Mouse (Mus musculus) ES-E14 (cell line): ENCODE measurements at regions not wholly inside any gene's neighbourhood (a gene's known extent, or its start where the extent isn't known, plus 50 kb on each side); places are given as distances from the start of the nearest gene placed in this dataset.

Experiments
- DNase-seq: peaks from one replicate; pipeline ENCODE4 v3.0.0-alpha.2; 2013; ENCODE audit warnings: low read depth, low spot score
- H3K27ac ChIP-seq: 2 replicates; pipeline ENCODE4 v1.5.1; 2012; ENCODE audit warnings: low read depth, mild to moderate bottlenecking, low read length, moderate library complexity, mixed read lengths; ENCODE audit not compliant: poor library complexity, insufficient read depth, severe bottlenecking
- H3K36me3 ChIP-seq: 2 replicates; pipeline ENCODE4 v1.6.1; 2012; ENCODE audit warnings: mild to moderate bottlenecking, low read length, moderate library complexity, mixed read lengths; ENCODE audit not compliant: control insufficient read depth, poor library complexity, insufficient read depth, severe bottlenecking
- H3K4me1 ChIP-seq, 2 experiments: fragments of 150-350 bp in 1 of 2; sonication (generic) in 1 of 2; 2 replicates each; pipeline ENCODE4 v1.6.1; 2012; ENCODE audit warnings: low read length in 2 of 2, mild to moderate bottlenecking in 1 of 2, mixed read lengths in 1 of 2; ENCODE audit not compliant: control insufficient read depth in 2 of 2, insufficient read depth in 2 of 2, poor library complexity in 1 of 2
- H3K4me3 ChIP-seq, 2 experiments: fragments of 150-350 bp in 1 of 2; sonication (generic) in 1 of 2; 2 replicates each; pipeline ENCODE4 v1.5.1; 2012; ENCODE audit warnings: low read length in 2 of 2, low read depth in 1 of 2, mild to moderate bottlenecking in 1 of 2, mixed read lengths in 1 of 2; ENCODE audit not compliant: insufficient read depth in 1 of 2, poor library complexity in 1 of 2, severe bottlenecking in 1 of 2
- H3K9ac ChIP-seq: 2 replicates; pipeline ENCODE4 v1.6.1; 2012; ENCODE audit warnings: low read depth, mild to moderate bottlenecking, low read length, mixed read lengths; ENCODE audit not compliant: poor library complexity, insufficient read depth, severe bottlenecking
- H3K9me3 ChIP-seq: fragments of 150-350 bp; sonication (generic); 2 replicates; pipeline ENCODE4 v1.6.1; 2012; ENCODE audit warnings: low read depth, mild to moderate bottlenecking, low read length; ENCODE audit not compliant: control insufficient read depth, insufficient read depth
- CHD2 ChIP-seq: IDR thresholded peaks from 2 replicates; pipeline ENCODE4 v1.6.1; 2014; ENCODE audit warnings: mild to moderate bottlenecking, low read depth, low read length, inconsistent platforms
- HCFC1 ChIP-seq: IDR thresholded peaks from 2 replicates; pipeline ENCODE4 v1.6.1; 2012; ENCODE audit warnings: low read length, inconsistent platforms, borderline replicate concordance; ENCODE audit not compliant: insufficient read depth
- MAFK ChIP-seq: IDR thresholded peaks from 2 replicates; pipeline ENCODE4 v1.6.1; 2014; ENCODE audit warnings: mild to moderate bottlenecking, low read depth, low read length, inconsistent platforms; ENCODE audit not compliant: insufficient read depth
- ZC3H11A ChIP-seq: IDR thresholded peaks from 2 replicates; pipeline ENCODE4 v1.6.1; 2012; ENCODE audit warnings: low read depth, mild to moderate bottlenecking, inconsistent platforms, low read length, borderline replicate concordance
- ZNF384 ChIP-seq: IDR thresholded peaks from 2 replicates; pipeline ENCODE4 v1.6.1; 2012; ENCODE audit warnings: low read depth, low read length, inconsistent platforms
- in situ Hi-C, 2 experiments: fragments of 600-800 bp; cut with MboI; formaldehyde crosslinking; loops; one replicate each; pipeline ENCODE4 v1.15.1; 2025; ENCODE audit warnings: low sequenced_read_pairs in 2 of 2, inconsistent platforms in 1 of 2; ENCODE audit not compliant: unreplicated experiment in 2 of 2

DNA sequence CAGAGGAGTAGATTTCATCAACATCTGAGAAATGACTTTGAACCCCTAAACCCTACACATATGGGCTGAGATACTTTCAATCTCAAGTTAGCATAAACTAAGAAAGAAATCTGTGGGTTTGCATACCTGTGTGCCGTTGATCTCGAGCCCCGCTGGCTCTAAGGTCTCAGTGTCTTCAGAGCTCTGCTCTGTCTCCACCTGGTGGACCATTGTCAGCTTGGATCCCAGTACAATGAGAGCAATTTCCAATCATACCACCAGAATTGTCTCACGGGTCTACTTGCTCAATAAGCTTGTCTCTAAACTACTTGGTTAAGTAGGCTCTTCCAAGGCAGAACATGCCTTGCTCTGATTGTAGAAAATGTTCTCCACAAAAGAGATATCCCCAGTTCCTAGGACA, 102.5 kb downstream of the Akap11 start:
- Histone ChIP-seq H3K9me3 (no peaks in the 10 kb centered on the region), H3K36me3 (no peaks in the 10 kb centered on the region), H3K4me1 (peaks cover 0 to 2% of the 10 kb centered on the region in 2 experiments; a peak in 1 of 4 replicates), H3K4me3 (no peak overlapping the region), H3K27ac (no peak overlapping the region), H3K9ac (no peak overlapping the region)
- DNase-seq = no peak
- in situ Hi-C loops = no loop called here
- TF ChIP-seq MAFK (no peak), CHD2 (no peak), HCFC1 (no peak), ZNF384 (no peak), ZC3H11A (no peak)

DNA sequence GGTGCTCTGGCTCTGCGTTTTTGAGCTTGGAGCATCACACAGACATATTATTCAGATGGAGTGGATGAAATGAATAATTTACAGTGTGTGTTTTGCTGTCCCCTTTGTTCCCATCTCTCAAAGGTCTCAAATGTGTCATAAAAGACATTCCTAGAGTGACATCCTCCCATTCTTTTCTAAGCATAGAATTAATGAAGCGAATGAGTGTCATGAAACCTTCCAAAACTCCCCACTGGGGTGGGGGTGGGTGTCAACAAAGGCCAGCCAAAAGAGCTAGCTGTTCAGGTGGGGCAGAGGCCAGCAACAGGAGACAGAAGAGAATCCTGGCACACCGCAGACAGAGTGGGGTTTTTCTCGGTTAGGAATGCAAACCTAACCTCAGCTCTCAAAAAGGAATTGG, 104.1 kb downstream of the Akap11 start:
- Histone ChIP-seq H3K27ac (no peak overlapping the region), H3K9me3 (no peaks in the 10 kb centered on the region), H3K4me1 (no peaks in the 10 kb centered on the region; a peak in 1 of 4 replicates), H3K36me3 (no peaks in the 10 kb centered on the region), H3K4me3 (no peak overlapping the region), H3K9ac (no peak overlapping the region)
- DNase-seq = no peak
- in situ Hi-C loops = no loop called here
- TF ChIP-seq ZC3H11A (no peak), CHD2 (no peak), HCFC1 (no peak)

DNA sequence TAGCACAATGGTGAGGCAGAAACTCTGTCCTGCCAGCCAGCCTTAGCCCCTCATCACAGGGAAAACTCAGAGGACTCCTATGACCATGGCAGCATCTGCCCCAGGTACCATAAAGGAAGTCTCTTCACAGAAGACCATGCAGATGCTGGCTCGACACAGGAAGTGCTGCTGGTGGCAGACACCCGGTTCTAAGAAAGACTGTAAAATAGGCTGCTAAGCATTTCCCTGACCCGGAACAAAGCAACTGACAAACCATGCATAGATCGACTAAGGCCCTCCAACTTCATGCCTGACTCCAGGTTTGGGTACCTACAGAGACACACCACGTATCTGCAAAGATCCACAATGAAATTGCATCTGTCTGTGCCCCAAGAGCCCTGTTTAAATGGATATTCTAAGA, 104.7 kb downstream of the Akap11 start:
- in situ Hi-C loops = no loop called here

DNA sequence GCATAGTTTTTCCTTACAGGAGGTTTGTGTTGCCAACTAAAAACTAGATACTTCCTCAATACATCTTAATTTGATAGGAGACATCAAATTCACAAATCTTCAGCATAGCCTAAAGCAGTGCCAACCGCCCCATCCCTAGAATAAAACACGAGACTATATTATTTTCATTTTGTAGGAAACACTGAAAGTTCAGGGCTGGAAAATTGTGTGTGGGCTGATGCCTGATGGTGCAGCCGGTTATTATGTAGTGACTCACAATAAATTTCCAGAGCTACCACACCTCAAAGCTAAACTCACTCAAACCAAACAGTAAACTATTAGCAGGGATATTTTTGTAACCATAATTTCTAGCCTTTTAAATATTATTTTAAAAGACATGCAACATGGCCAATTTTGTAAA, 105.2 kb downstream of the Akap11 start:
- DNase-seq = no peak
- Histone ChIP-seq H3K27ac (no peak overlapping the region), H3K4me3 (no peak overlapping the region), H3K9me3 (no peaks in the 10 kb centered on the region), H3K36me3 (no peaks in the 10 kb centered on the region), H3K4me1 (no peaks in the 10 kb centered on the region), H3K9ac (no peak overlapping the region)
- TF ChIP-seq CHD2 = no peak
- no peak for TF ChIP-seq MAFK
- TF ChIP-seq ZNF384 = no peak
- TF ChIP-seq HCFC1 = no peak
- TF ChIP-seq ZC3H11A = no peak
- in situ Hi-C loops = no loop called here

More for the DNA sequence above, 104.7 kb downstream of the Akap11 start:
- DNase-seq = no peak
- no peak for TF ChIP-seq CHD2
- TF ChIP-seq MAFK = no peak
- Histone ChIP-seq H3K36me3 (no peaks in the 10 kb centered on the region), H3K4me3 (no peak overlapping the region), H3K9me3 (no peaks in the 10 kb centered on the region), H3K9ac (no peak overlapping the region), H3K4me1 (no peaks in the 10 kb centered on the region; a peak in 1 of 4 replicates), H3K27ac (no peak overlapping the region)

DNA sequence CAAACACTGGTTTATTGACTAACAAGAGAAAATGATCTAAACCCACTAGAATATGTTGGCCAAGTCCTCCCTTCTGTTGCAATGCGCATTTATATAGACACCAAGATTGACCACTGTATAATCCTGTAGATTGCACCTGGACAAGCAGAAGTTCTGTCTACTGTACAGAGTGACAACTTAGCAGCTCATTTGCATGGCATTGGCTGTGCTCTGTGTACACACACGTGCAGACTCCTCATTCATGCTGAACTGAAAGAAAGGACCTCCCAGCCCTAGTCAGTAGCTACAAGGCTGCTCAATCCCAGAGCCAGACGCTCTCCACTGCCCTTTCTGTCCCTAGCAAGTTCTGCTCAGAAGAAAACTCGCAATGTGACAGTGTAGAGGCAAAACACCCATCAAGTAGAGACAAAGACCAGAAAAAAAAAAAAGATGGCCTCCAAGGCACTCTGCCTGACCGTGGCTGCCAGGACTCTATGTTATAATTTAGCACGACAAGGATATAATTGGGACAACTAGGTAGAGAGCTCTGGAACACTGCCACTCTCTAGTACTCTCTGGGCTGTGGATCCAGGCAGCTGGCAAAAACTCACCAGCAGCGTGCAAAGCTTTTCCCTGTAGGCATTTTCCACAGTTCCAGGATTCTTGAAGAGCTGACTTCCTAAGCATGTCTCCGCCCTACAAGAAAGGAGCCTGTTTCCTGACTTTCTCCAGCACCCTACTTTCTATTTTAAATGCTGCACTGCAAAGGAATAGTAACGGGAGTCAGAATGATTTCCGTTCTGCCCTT, 108.2 kb downstream of the Akap11 start:
- in situ Hi-C loops = no loop called here
- Histone ChIP-seq H3K9me3 (no peaks in the 10 kb centered on the region), H3K27ac (no peak overlapping the region), H3K9ac (no peak overlapping the region), H3K4me3 (no peak overlapping the region), H3K36me3 (no peaks in the 10 kb centered on the region), H3K4me1 (no peaks in the 10 kb centered on the region)
- TF ChIP-seq ZNF384 (no peak), MAFK (no peak)
- no peak for DNase-seq
